Mouse (Mus musculus) liver, embryonic 14.5 days (tissue): ENCODE results near the gene Palld.

Source experiments
- CTCF ChIP-seq: IDR thresholded peaks from 2 replicates; pipeline ENCODE4 v1.5.1; 2016; ENCODE audit warnings: antibody characterized with exemption, low read depth, control low read depth
- EP300 ChIP-seq: IDR thresholded peaks from 2 replicates; pipeline ENCODE4 v1.6.1; 2016; ENCODE audit warnings: antibody characterized with exemption, low read depth

DNA sequence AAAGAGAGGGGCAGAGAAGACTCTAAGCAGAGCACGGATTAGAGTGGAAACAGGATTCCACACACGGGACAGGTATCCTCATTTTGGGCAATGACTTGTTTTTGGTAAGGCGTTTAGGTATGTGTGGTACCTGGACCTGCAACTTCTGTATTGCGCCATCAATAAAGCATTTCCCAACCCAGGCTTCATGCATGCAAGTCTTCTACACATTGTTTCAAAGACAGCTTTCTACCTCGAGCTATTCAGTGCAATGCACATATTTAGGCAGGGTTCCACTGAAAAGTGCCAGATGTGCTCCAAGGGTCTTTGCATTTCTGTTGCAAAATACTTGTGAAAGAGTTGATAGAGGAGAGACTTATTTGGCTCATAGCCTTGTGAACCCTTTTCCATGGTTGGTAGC lies 241.5 kb downstream of the Palld start:
- no peak for TF ChIP-seq CTCF
- no peak for TF ChIP-seq EP300
